Mouse (Mus musculus) cerebellum, adult 2 months (tissue): ENCODE measurements around the gene Cpne5. TPM values are rescaled to one million over a fixed set of nuclear protein-coding genes. Genes with fewer than 3 reads are reported as not detected.

ENCODE experiments used
- DNase-seq, 2 experiments: peaks; one replicate each; pipeline ENCODE4 v3.0.0; 2021
- H3K27ac ChIP-seq: fragments of 200-500 bp; 2 replicates; pipeline ENCODE4 v1.5.1; 2012; ENCODE audit warnings: low read length, control low read depth, inconsistent platforms; ENCODE audit not compliant: insufficient read depth
- H3K27me3 ChIP-seq: fragments of 200-500 bp; 2 replicates; pipeline ENCODE4 v1.6.1; 2012; ENCODE audit warnings: inconsistent platforms, mild to moderate bottlenecking, low read length, moderate library complexity; ENCODE audit not compliant: control insufficient read depth, insufficient read depth
- H3K4me1 ChIP-seq: fragments of 200-500 bp; 2 replicates; pipeline ENCODE4 v1.6.1; 2011; ENCODE audit warnings: low read length; ENCODE audit not compliant: control insufficient read depth, insufficient read depth
- H3K4me3 ChIP-seq: fragments of 200-500 bp; replicated peaks from 2 replicates; pipeline ENCODE3; 2011; ENCODE audit warnings: mild to moderate bottlenecking, low read depth, low read length, control low read depth; ENCODE audit not compliant: insufficient read depth
- CTCF ChIP-seq: fragments of 200-500 bp; IDR thresholded peaks from 2 replicates; pipeline ENCODE4 v1.5.1; 2011; ENCODE audit warnings: low read depth, mild to moderate bottlenecking, control low read depth, low read length, moderate library complexity, borderline replicate concordance; ENCODE audit not compliant: insufficient read depth
- POLR2A ChIP-seq: fragments of 200-500 bp; IDR thresholded peaks from 2 replicates; pipeline ENCODE4 v1.6.1; 2011; ENCODE audit warnings: low read length, control low read depth, borderline replicate concordance; ENCODE audit not compliant: insufficient read depth
- WGBS: fragments of 180-500 bp; shearing (Covaris S2); methylation state at CpG from one replicate; pipeline ENCODE4 v1.1.7; 2018; 5-methylcytosine and 5-hydroxymethylcytosine counted together
- polyA plus RNA-seq: library from polyadenylated mRNA; depleted of rRNA; stranded (reverse); fragments of >200 nt; gene quantifications from 2 replicates; pipeline ENCODE4 v1.2.3, GENCODE M21; 2012

The Cpne5 gene
- polyA plus RNA-seq, 1 experiment: 8.4 TPM

DNA sequence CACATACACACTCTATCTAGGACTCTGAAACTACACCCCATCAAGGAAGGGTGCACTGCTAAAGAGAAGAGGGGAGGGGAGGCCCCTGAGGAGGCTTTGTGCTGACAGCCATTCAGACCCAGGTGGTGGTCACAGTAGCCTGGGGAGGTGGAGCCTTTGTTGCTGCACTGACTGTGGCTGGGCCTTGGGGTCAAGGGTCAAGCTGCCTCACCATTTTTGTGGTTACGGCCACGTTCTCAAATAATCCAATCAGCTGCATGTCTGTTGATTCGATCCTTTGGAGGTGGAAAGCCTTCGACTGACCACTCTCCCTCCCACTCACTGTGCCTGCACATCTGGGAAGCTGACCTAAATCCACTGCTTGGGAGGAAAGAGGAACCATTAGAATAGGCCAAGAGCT lies 42.4 kb downstream of the Cpne5 start:
- Histone ChIP-seq H3K27me3 (no peaks in the 10 kb centered on the region), H3K4me1 (no peaks in the 10 kb centered on the region), H3K27ac (no peak overlapping the region), H3K4me3 (no peak overlapping the region)
- no peak for DNase-seq
- no peak for TF ChIP-seq CTCF
- no peak for TF ChIP-seq POLR2A
- 59% methylated on average over 4 of the region's 4 CpGs for WGBS

- Histone ChIP-seq H3K4me1 (no peaks in the 10 kb centered on the region), H3K27me3 (no peaks in the 10 kb centered on the region), H3K4me3 (no peak overlapping the region), H3K27ac (no peak overlapping the region)
- WGBS: 6% methylated on average over 12 of the region's 12 CpGs
- no peak for TF ChIP-seq POLR2A
- TF ChIP-seq CTCF: no peak
- DNase-seq: no peak
Observed at GRCm38 (mm10) chr17:29188989-29189388, 49.0 kb downstream of the Cpne5 start.

DNA sequence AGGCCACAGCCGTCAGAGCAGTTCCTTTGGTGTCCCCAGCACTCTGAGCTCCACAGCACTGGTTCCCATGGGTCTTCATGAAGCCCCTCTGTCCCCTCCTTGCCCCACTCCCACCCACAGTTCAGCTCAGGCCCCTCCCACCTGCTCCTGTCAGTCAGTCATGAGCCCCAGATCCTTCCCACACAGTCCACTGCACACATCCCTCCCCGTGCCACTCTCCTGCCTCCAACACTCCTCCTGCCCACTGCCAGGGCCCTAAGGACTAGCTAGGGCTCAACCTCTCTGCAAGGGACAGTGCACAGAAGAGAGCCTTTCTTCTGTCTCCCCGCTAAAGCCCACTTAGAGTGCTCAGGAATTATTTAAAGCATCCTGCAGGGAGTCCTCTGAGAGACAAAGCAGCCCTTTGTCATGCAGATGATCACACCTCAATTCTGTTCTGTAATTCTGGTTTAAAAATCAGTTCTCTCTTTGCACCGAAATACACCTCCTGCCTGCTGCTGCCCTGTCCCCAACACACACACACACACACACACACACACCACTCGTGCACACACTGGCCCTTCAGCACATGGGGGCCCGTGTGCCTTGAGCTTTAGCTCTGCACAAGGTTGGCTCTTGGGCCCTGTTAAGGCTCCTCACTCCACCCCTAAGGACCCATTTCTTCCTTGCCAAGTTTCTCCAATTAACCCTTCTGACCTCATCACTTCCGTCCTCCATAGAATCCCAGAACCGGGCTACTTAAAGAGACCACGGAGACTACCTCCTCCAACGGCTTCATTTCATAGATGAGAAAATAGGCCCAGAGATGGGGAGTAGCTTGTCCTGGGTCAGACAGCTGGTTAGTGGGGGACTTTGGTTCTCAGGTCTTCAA lies 50.7 kb downstream of the Cpne5 start:
- Histone ChIP-seq H3K27me3 (no peaks in the 10 kb centered on the region), H3K4me1 (no peaks in the 10 kb centered on the region), H3K27ac (no peak overlapping the region), H3K4me3 (no peak overlapping the region)
- TF ChIP-seq CTCF (no peak), POLR2A (no peak)
- DNase-seq: no peak
- WGBS: 52% methylated on average over 10 of the region's 10 CpGs

- TF ChIP-seq POLR2A (no peak), CTCF (no peak)
- Histone ChIP-seq H3K4me1 (no peaks in the 10 kb centered on the region), H3K27me3 (no peaks in the 10 kb centered on the region), H3K27ac (no peak overlapping the region), H3K4me3 (no peak overlapping the region)
- 66% methylated on average over 7 of the region's 7 CpGs for WGBS
- DNase-seq: no peak
Observed at GRCm38 (mm10) chr17:29185376-29186046, 52.5 kb downstream of the Cpne5 start.

- Histone ChIP-seq H3K27me3 (no peaks in the 10 kb centered on the region), H3K27ac (no peak overlapping the region), H3K4me3 (no peak overlapping the region), H3K4me1 (no peaks in the 10 kb centered on the region)
- no peak for DNase-seq
- WGBS: 70% methylated on average over 11 of the region's 11 CpGs
- TF ChIP-seq POLR2A: no peak
Observed at GRCm38 (mm10) chr17:29183162-29183561, 54.8 kb downstream of the Cpne5 start.

GRCm38 (mm10) chr17:29181751-29182150 lies 56.2 kb downstream of the Cpne5 start:
- no peak for DNase-seq
- Histone ChIP-seq H3K4me3 (no peak overlapping the region), H3K27me3 (no peaks in the 10 kb centered on the region), H3K27ac (no peak overlapping the region), H3K4me1 (no peaks in the 10 kb centered on the region)
- WGBS: 86% methylated on average over 5 of the region's 5 CpGs
- TF ChIP-seq CTCF (no peak), POLR2A (no peak)

- 90% methylated on average over 4 of the region's 4 CpGs for WGBS
Observed at GRCm38 (mm10) chr17:29180406-29181127, 57.4 kb downstream of the Cpne5 start.

GRCm38 (mm10) chr17:29179917-29180316 lies 58.0 kb downstream of the Cpne5 start:
- Histone ChIP-seq H3K4me3 (no peak overlapping the region), H3K4me1 (no peaks in the 10 kb centered on the region), H3K27ac (no peak overlapping the region), H3K27me3 (no peaks in the 10 kb centered on the region)
- no peak for DNase-seq
- WGBS: 91% methylated on average over 6 of the region's 6 CpGs
- TF ChIP-seq CTCF (no peak), POLR2A (no peak)

More at GRCm38 (mm10) chr17:29180406-29181127, 57.4 kb downstream of the Cpne5 start:
- no peak for DNase-seq
- H3K27me3 ChIP-seq: no peaks in the 10 kb centered on the region
- H3K4me1 ChIP-seq: no peaks in the 10 kb centered on the region
- no peak overlapping the region for H3K4me3 ChIP-seq
- TF ChIP-seq CTCF: no peak
- TF ChIP-seq POLR2A: no peak
- H3K27ac ChIP-seq: no peak overlapping the region
